Mouse (Mus musculus) megakaryocyte, embryonic 14.5 days (primary cell): ENCODE measurements around the gene Samd8. TPM values are rescaled to one million over a fixed set of nuclear protein-coding genes. Genes with fewer than 3 reads are reported as not detected.

ENCODE experiments used
- H3K27me3 ChIP-seq: replicated peaks from 2 replicates; pipeline ENCODE3; 2012; ENCODE audit warnings: inconsistent platforms
- H3K36me3 ChIP-seq: replicated peaks from 2 replicates; pipeline ENCODE3; 2012; ENCODE audit warnings: low read length, inconsistent platforms, mixed read lengths
- H3K4me1 ChIP-seq: 2 replicates; pipeline ENCODE4 v1.6.1; 2012; ENCODE audit warnings: inconsistent platforms
- H3K4me3 ChIP-seq: replicated peaks from 2 replicates; pipeline ENCODE3; 2012; ENCODE audit warnings: moderate library complexity, mild to moderate bottlenecking, inconsistent platforms
- H3K9me3 ChIP-seq: 2 replicates; pipeline ENCODE4 v1.6.1; 2012; ENCODE audit warnings: inconsistent platforms
- FLI1 ChIP-seq: IDR thresholded peaks from 2 replicates; pipeline ENCODE4 v1.6.1; 2012; ENCODE audit warnings: low read length, inconsistent platforms, mixed read lengths
- GATA1 ChIP-seq: IDR thresholded peaks from 3 replicates; pipeline ENCODE4 v1.6.1; 2012; ENCODE audit warnings: mixed read lengths, low read length, inconsistent platforms, borderline replicate concordance
- polyA plus RNA-seq: library from polyadenylated mRNA; stranded (reverse); fragments of >175 nt; gene quantifications from 2 replicates; pipeline ENCODE4 v1.2.3, GENCODE M21; 2012; ENCODE audit warnings: low replicate concordance; ENCODE audit not compliant: insufficient read depth

Samd8 gene
- polyA plus RNA-seq, 1 experiment, result 1.7 TPM

DNA sequence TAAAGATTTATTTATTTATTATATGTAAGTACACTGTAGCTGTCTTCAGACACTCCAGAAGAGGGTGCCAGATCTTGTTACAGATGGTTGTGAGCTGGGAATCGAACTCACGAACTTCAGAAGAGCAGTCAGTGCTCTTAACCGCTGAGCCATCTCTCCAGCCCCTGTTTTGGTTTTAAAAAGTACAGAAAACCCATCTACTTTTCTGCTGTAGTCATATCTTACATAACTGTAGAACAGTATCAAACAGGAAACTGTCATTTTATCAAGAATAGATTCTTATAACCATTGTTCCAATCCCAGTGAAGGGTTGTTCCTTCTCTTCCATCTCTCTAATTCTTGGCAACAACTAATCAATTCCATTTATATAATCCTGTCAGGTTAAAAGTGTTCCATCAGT lies 13.4 kb downstream of the Samd8 start:
- Histone ChIP-seq H3K36me3 (no peaks in the 10 kb centered on the region), H3K4me3 (no peak overlapping the region), H3K9me3 (no peaks in the 10 kb centered on the region), H3K4me1 (peaks cover 22% of the 10 kb centered on the region), H3K27me3 (no peaks in the 10 kb centered on the region)
- TF ChIP-seq FLI1 (no peak), GATA1 (no peak)

DNA sequence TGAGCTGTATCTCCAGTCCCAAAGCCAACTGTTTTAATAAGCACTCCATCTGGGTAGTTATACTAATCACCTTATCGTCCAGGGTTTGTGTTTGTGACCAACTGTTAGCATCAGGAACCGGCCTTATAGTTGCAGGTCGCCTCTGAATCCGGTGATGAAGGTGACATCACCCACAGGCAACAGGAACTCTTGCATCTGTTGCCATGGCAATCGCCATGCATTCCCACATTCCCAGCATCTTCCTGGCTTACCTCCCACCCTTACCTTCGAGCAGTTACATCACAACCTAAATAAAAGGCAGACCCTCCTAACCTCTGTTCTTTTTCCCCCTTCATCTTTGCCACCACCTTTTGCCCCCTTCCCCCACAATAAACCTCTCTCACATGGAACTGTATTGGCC lies 14.3 kb downstream of the Samd8 start:
- H3K4me1 ChIP-seq, result peaks cover 18% of the 10 kb centered on the region
- no peaks in the 10 kb centered on the region for H3K36me3 ChIP-seq
- no peak for TF ChIP-seq GATA1
- no peak for TF ChIP-seq FLI1
- H3K27me3 ChIP-seq, result no peaks in the 10 kb centered on the region
- no peaks in the 10 kb centered on the region for H3K9me3 ChIP-seq
- H3K4me3 ChIP-seq, result no peak overlapping the region

DNA sequence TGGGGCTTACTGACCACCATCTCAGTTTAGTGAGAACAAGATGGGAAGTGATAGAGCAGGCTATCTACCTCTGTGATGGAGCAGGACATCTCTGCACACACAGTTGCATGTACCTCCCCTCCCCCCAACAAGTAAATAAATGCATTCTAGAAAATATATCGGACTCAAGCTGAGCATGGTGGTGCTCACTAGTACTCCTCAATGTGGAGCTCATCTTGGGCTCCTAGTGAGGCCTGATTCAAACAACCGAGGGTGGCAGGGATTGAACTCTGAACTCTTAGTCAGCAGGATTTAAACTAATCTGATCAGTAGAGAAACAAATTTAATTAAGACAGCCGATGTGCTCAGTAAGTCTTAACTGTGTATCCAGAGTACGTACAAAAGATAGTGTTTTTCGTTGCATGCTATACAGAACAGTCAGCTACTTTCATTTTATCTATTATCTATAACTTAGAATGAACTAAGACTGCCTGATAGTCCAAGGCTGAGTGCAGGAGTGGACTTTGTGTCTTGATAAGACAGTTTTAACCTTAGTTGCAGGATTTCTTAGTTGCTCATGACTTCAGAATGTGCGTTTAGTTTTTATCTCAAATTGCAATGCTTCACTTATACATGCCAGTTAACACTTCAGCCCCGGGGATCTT lies 15.5 kb downstream of the Samd8 start:
- Histone ChIP-seq H3K4me1 (peaks cover 18% of the 10 kb centered on the region), H3K4me3 (no peak overlapping the region)

DNA sequence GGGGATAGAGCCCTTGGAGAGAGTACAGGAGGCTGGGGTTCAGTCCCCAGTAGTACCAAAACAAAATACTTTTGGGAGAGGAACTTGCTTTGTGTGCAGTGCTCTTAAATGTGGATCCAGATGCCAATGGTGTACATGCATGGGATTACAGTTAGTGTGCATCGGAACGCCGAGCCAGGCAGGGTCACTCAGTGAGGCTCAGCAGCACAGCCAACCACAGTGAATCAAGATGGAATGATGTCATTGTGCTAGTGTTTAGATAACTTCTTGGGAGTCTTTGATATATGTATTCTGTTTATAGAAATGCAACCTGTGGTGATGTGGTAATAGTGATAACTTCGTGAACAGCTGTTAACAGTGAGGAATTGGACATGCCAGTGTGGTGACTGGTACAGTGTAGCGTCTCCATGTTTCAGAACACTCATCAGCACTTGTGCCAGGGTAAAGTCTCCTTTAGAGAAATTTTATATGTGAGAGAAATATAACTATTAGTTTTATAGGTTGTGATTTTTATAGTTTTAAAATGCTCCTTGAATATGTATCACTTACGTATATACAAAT lies 16.1 kb downstream of the Samd8 start:
- TF ChIP-seq GATA1, result no peak
- no peak for TF ChIP-seq FLI1
- Histone ChIP-seq H3K9me3 (no peaks in the 10 kb centered on the region), H3K4me3 (no peak overlapping the region), H3K36me3 (no peaks in the 10 kb centered on the region), H3K4me1 (peaks cover 18% of the 10 kb centered on the region), H3K27me3 (no peaks in the 10 kb centered on the region)

More for the DNA sequence above, 15.5 kb downstream of the Samd8 start:
- no peak for TF ChIP-seq GATA1
- no peak for TF ChIP-seq FLI1
- H3K27me3 ChIP-seq, result no peaks in the 10 kb centered on the region
- no peaks in the 10 kb centered on the region for H3K9me3 ChIP-seq
- H3K36me3 ChIP-seq, result no peaks in the 10 kb centered on the region

DNA sequence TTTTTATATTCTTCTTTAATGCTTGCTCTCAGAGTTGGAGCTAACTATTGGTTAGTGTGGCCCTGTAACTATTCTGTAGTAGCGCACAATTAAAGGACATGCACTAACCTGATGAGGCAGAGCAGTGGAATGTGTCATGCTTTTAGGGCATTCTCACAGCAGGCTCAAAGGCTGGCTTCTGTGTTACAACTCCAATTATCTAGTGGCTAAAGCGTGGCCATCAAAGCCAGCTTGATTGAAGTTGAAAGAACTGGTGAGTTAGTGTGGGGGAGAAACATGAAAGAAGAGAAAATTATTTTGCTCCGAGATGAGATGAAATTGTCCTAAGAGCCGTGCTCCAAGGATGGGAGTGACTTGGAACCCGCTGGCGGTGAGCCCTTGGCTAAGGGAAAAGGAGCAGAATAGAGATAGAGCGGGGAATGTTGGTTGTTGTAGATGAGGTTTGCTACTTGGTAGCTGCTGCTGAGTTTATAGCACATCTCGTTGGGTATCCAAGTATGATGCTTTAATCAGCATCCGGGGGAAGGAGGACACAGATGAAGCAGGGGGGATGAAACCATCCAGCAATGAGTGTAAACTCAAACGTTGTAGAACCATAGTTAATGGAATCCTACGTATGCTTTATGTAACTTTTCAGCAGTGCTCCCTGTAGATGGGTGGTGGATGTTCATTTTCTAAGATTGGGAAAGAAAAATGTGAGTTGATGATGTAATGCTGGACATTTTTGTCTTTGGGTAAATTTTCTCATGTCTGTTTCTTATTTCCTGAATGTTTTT lies 22.4 kb downstream of the Samd8 start:
- Histone ChIP-seq H3K9me3 (no peaks in the 10 kb centered on the region), H3K4me3 (no peak overlapping the region), H3K4me1 (peaks cover 11% of the 10 kb centered on the region; the same call in 1 of the 2 replicates), H3K27me3 (no peaks in the 10 kb centered on the region), H3K36me3 (peaks cover 17% of the 10 kb centered on the region)
- TF ChIP-seq GATA1 (no peak), FLI1 (no peak)

DNA sequence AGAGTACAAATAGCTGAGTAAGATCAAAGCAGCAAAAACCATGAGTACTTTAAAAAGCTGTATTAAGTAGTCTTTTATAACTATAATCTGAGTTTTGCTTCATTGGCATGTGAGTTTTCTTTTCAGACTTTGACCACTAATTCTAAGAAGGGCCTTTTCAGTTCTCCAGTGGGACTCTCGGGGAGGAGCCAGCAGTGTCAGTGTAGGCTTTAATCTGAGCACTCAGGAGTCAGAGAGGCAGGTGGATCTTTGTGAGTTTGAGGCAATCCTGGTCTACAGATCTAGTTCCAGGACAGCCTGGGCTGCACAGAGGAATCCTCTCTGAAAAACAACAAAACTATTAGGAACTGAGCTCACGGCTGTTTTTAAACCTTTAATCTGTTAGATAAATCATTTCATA lies 23.6 kb downstream of the Samd8 start:
- H3K36me3 ChIP-seq, result peaks cover 21% of the 10 kb centered on the region
- no peaks in the 10 kb centered on the region for H3K27me3 ChIP-seq
- no peaks in the 10 kb centered on the region for H3K9me3 ChIP-seq
- peaks cover 5% of the 10 kb centered on the region; the same call in 1 of the 2 replicates for H3K4me1 ChIP-seq
- H3K4me3 ChIP-seq, result no peak overlapping the region
- TF ChIP-seq FLI1, result no peak
- no peak for TF ChIP-seq GATA1

DNA sequence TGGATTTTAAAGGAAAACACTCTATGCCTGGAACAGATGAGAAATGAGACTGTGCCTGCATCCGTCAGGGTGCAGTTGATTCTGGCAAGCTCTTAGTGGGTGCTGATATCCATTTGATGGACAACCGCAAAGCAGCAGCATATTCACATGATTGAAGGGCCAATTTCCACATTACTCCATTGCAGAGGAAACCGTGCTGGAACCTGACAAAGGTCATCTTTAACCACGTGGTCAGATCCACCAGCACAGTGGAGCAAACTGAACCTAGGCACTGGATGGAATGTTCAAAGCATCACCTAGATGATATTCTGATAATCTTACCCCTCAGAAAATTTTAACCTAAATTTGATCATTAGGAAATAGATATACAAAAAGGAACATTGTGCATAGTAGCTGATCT lies 25.9 kb downstream of the Samd8 start:
- Histone ChIP-seq H3K4me3 (no peak overlapping the region), H3K27me3 (no peaks in the 10 kb centered on the region), H3K4me1 (peaks cover 5% of the 10 kb centered on the region; the same call in 1 of the 2 replicates), H3K9me3 (no peaks in the 10 kb centered on the region), H3K36me3 (peaks cover 34% of the 10 kb centered on the region)
- TF ChIP-seq GATA1, result no peak
- TF ChIP-seq FLI1, result no peak

DNA sequence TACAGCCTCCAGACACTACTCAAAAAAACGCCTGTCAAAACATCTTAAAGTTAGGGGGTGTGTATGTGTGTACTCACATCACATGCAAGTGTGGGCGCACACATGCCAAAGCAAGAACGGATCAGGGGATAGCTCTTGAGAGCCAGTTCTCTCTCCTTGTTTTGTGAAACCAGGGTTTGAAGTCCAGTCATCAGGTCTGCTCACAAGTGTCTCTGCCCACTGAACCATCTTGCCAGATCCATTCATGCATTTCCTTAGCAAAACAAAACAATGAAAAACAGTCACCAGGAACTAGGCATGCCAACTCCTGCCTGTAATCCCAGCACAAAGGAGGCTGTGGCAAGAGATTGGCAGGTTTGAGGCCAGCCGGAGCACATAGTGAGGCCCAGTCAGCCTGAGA lies 36.2 kb downstream of the Samd8 start:
- Histone ChIP-seq H3K4me3 (no peak overlapping the region), H3K27me3 (no peaks in the 10 kb centered on the region), H3K36me3 (peaks cover 34% of the 10 kb centered on the region), H3K4me1 (peaks cover 3% of the 10 kb centered on the region; the same call in 1 of the 2 replicates), H3K9me3 (no peaks in the 10 kb centered on the region)
- TF ChIP-seq FLI1 (no peak), GATA1 (no peak)

DNA sequence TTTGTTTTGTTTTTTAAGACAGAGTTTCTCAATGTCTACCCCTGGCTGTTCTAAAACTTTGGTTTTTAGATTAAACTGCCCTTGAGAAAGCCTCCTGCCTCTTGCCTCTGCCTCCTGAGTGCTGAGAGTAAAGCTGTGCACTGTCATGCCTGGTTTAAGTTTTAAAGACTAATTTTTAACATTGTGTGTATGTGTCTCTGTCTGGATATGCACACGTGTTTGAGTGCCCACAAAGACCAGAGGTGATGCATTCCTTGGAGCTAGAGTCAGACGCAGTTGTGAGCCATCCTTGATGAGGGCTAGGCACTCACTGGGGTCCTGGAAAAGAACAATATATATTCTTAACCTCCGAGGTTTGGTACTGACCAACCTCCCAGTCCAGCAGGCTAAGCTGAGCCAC lies 37.0 kb downstream of the Samd8 start:
- H3K36me3 ChIP-seq, result peaks cover 40% of the 10 kb centered on the region
- H3K4me3 ChIP-seq, result no peak overlapping the region

DNA sequence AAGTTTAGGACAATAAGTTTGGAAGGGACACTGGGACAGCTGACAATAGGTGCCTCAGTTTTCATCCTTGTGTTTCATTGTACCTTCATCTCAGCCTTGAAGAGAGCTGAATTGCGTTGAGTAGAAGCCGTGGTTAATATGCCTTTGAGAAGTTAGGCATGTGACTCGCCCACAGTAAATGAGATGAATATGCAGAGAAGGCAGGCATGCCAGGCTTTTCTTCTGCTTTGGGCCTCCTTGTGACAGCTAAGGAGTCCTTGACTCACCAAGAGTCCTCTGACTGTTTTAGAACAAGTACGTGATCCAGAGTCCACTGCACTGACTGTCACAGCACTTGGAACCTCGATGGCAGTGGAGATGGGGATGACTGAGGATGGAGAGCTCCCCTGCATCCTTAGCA lies 37.8 kb downstream of the Samd8 start:
- Histone ChIP-seq H3K4me1 (peaks cover 3% of the 10 kb centered on the region; the same call in 1 of the 2 replicates), H3K36me3 (peaks cover 47% of the 10 kb centered on the region), H3K4me3 (peak overlapping the region; percentile 33), H3K9me3 (no peaks in the 10 kb centered on the region), H3K27me3 (no peaks in the 10 kb centered on the region)
- TF ChIP-seq GATA1 (no peak), FLI1 (no peak)

More for the DNA sequence above, 37.0 kb downstream of the Samd8 start:
- Histone ChIP-seq H3K4me1 (peaks cover 3% of the 10 kb centered on the region; the same call in 1 of the 2 replicates), H3K27me3 (no peaks in the 10 kb centered on the region), H3K9me3 (no peaks in the 10 kb centered on the region)
- TF ChIP-seq FLI1, result no peak
- TF ChIP-seq GATA1, result no peak
